Mouse (Mus musculus): ENCODE measurements around the gene Mfap2.

GRCm38 (mm10) chr4:141044816-141045215, 34.6 kb downstream of the Mfap2 start:
- no peak for TF ChIP-seq POLR2AphosphoS5 (IDR thresholded peaks at IDR 0.05; ENCODE audit: insufficient replicate concordance, low read depth, low read length)
- no peak for TF ChIP-seq GATA1 (IDR thresholded peaks at IDR 0.05; ENCODE audit: borderline replicate concordance, low read length)
- no peak for TF ChIP-seq TAL1 (conservative IDR thresholded peaks at IDR 0.05; ENCODE audit: low read depth, low read length)
- peak; percentile 44 for TF ChIP-seq CTCF (IDR thresholded peaks at IDR 0.05; ENCODE audit: low read depth, low read length)

Measured in G1E (cell line).